Mouse (Mus musculus): Measurements from ENCODE around the gene Abhd6. TPM values are rescaled to one million over a fixed set of nuclear protein-coding genes. Genes with fewer than 3 reads are reported as not detected.

The Abhd6 gene
- 21.7 TPM for polyA plus RNA-seq (2017; shearing (Covaris generic))

GRCm38 (mm10) chr14:8002432-8003092 is at the start of gene Abhd6:
Gene Abhd6 (plus strand): TSS chr14:8002902.

DNA sequence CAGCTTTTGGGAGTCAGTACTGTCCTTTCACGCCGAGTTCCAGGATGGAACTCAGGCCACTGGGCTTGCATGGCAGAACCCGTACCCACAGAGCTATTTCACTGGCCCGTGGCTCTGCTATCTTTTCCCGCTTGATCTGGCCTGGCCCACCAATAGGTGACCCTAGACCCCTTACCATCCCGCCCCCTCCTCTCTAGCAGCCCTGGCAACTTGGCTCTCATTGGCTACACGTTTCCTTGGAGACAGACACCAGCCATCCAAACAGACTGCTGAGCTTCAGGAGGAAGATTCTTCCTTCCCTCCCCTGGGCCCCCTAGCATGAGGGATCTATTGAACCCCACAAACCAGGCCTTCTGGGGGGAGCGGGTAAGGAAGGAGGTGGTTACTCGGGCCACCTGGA is 45.7 kb upstream of the Abhd6 start, which contains the start of gene Gm45521:
TSS of gene Gm45521 (plus strand) at position 240 of the 400 bp plus-strand sequence.

GRCm38 (mm10) chr14:7994271-7994767 is 8.4 kb upstream of the Abhd6 start, which contains the start of gene Dnase1l3:
Gene Dnase1l3 (minus strand): TSS chr14:7994573.

DNA sequence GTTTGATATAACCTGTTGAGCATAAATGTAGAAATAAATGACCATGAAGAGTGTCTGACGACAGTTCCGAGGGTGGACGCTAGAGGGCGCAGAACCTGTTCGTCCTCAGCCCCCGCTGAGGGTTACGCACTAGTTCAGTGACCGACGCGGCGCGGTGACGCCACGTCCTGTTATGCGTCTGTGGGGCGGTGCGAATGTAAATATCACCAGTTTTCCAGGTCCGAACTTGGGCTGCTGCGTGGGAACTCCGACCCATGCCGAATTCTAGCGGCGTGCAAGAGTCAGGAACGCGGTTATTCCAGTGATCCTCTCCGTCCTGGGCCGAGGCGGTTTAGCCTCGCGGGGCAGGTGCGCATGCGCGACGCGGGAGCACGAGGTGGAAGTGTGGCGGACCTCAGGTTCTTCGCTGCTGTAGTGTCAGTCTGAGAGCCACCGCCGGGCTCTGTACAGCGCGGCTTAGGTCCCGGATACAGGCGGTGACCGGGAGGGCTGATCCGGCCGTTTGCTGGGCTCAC is 77.5 kb downstream of the Abhd6 start, which contains the start of gene Rpp14:
TSS of gene Rpp14 (plus strand) at position 203 of the 515 bp plus-strand sequence.

DNA sequence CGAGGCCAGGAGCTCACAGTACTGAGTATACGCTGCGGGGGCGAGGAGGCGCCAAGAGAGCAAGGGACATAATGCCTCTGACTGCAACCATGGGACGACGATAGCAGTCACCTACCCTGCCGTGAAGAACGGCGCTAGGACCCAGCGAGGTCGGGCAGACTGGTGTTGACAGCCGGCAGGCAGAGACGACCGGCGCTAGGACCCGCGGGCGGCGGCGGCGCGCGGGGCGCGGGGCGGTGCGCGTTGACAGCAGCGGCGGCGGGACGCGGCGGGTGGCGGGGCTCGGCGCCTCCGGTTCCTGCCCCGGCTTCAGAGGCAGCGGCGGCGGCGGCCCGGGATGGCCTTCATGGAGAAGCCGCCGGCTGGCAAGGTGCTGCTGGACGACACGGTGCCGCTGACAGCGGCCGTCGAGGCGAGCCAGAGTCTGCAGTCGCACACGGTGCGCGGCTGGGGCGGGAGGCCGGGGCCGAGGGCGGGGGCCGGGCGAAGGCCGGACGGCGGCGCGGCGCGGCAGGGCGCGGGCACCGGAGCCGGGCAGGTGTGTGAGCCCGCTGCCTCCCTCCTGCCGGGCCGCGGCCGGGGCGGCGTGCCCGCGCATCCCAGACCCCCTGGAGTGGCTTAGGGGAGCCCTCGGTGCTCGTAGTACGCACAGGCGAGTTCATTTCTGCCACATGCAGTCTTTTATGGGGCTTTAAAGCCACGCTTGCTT is 95.4 kb downstream of the Abhd6 start, which contains the start of gene Pxk:
TSS of gene Pxk (plus strand) at position 234 of the 709 bp plus-strand sequence.

Other genes starting within 250 kb of the Abhd6 start
- gene Gm26661, start 211.3 kb upstream of the Abhd6 start, polyA plus RNA-seq (2017; shearing (Covaris generic)), result not detected
- 17.4 TPM for gene Flnb, start 184.9 kb upstream of the Abhd6 start, polyA plus RNA-seq (2017; shearing (Covaris generic))
- gene Gm45521, start 45.6 kb upstream of the Abhd6 start, polyA plus RNA-seq (2017; shearing (Covaris generic)), result not detected
- gene Dnase1l3, start 8.3 kb upstream of the Abhd6 start, polyA plus RNA-seq (2017; shearing (Covaris generic)), result 0.25 TPM
- gene Rpp14, start 77.5 kb downstream of the Abhd6 start, polyA plus RNA-seq (2017; shearing (Covaris generic)), result 46.0 TPM
- 68.0 TPM for gene Pxk, start 95.3 kb downstream of the Abhd6 start, polyA plus RNA-seq (2017; shearing (Covaris generic))
- 181 TPM for gene Pdhb, start 170.1 kb downstream of the Abhd6 start, polyA plus RNA-seq (2017; shearing (Covaris generic))
- gene Kctd6, start 211.2 kb downstream of the Abhd6 start, polyA plus RNA-seq (2017; shearing (Covaris generic)), result 14.9 TPM

All from CD4-positive, CD25-positive, alpha-beta regulatory T cell (primary cell).